Mouse (Mus musculus): ENCODE measurements at regions not wholly inside any gene's neighbourhood (a gene's known extent, or its start where the extent isn't known, plus 50 kb on each side); places are given as distances from the start of the nearest gene placed in this dataset.
A peak's percentile ranks its signal among the peaks of the same experiment; 100 is the strongest.

DNA sequence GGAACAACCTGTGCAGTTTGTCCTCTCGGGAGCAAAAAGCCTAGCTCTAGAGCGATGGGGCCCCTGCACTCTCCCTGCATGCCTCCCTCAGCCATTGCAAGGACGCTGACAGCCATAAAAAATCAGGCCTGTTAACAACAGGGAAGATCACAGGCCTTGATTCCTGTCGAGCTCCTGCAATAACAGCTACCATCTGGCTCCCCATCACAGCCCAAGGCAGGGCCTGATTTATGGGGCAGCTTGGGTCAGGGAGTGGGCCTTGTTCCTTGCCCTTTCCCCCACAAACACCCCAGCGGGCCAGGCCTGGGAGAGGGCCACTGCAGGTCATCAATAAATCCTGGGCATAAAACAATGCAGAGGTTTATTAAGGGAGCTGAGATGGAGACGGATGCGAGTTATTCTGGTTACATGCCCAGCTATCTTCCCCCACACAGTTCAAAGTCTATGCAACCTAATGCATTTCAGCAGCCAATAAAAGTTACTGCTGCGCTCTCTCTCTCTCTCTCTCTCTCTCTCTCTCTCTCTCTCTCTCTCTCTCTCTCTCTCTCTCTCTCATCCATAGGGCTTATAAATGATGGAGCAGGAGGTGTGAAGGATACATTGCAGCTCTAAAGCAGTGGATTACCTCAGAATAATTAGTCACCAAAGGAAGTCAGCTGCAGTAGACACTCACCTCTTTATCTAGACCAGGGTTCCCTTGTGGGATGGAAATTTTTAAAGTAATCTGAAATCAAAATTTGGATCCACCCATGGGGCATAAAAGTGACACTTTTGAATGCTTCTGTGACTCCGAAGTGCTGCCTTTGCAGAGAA, 136.9 kb downstream of the Hsd17b3 start:
- H3K36me3 ChIP-seq (ENCODE audit: insufficient read depth, low read length), result no peaks in the 10 kb centered on the region
- no peak overlapping the region for H3K27ac ChIP-seq (ENCODE audit: low read depth, low read length)
- DNase-seq (ENCODE audit: low spot score) (peak; percentile 27), ATAC-seq (ENCODE audit: low FRiP score) (no peak)
- H3K4me2 ChIP-seq (ENCODE audit: low read depth, low read length, poor library complexity, severe bottlenecking), result no peak overlapping the region
- no peaks in the 10 kb centered on the region for H3K4me1 ChIP-seq (ENCODE audit: insufficient read depth, low read length)
- H3K9ac ChIP-seq (replicated peaks; ENCODE audit: low read length, poor library complexity, severe bottlenecking), result no peak overlapping the region
- H3K4me3 ChIP-seq (ENCODE audit: low read depth, low read length), result no peak overlapping the region
- H3K9me3 ChIP-seq (ENCODE audit: low read length), result no peaks in the 10 kb centered on the region
- WGBS, result 60% methylated on average over 9 of the region's 9 CpGs
- H3K27me3 ChIP-seq (ENCODE audit: insufficient read depth, low read length), result peaks cover 16% of the 10 kb centered on the region
- no peak for TF ChIP-seq CTCF (IDR thresholded peaks at IDR 0.05)

DNA sequence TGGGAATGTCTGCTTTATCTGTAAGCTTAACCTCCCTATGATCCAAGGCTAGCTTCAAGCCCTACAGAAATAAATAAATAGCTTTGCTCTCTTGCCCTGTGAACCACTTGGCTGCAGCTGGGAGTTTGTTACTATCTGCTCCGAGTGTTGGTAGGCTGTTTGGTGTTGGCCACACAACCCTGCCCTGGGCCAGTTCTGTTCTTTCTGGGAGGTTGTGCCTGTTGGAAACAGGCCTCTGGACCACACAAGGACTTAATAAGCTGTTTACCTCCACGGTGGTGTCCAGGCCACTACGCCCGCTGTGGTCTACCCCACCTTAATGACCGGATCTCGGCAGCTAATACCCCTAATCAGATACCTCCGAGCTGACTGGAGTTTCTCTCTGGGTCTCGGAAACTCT, 136.1 kb downstream of the Ercc6l2 start:
- no peak overlapping the region for H3K4me3 ChIP-seq (ENCODE audit: low read depth, low read length)
- H3K27ac ChIP-seq (ENCODE audit: low read depth, low read length), result no peak overlapping the region
- H3K9ac ChIP-seq (replicated peaks; ENCODE audit: low read length, poor library complexity, severe bottlenecking), result no peak overlapping the region
- WGBS, result 80% methylated on average over 8 of the region's 8 CpGs
- H3K27me3 ChIP-seq (ENCODE audit: insufficient read depth, low read length), result peaks cover 16% of the 10 kb centered on the region
- no peak for ATAC-seq (ENCODE audit: low FRiP score)
- H3K4me1 ChIP-seq (ENCODE audit: insufficient read depth, low read length), result no peaks in the 10 kb centered on the region
- TF ChIP-seq CTCF (IDR thresholded peaks at IDR 0.05), result no peak
- no peaks in the 10 kb centered on the region for H3K9me3 ChIP-seq (ENCODE audit: low read length)
- no peak for DNase-seq (ENCODE audit: low spot score)
- no peak overlapping the region for H3K4me2 ChIP-seq (ENCODE audit: low read depth, low read length, poor library complexity, severe bottlenecking)
- H3K36me3 ChIP-seq (ENCODE audit: insufficient read depth, low read length), result no peaks in the 10 kb centered on the region
